Mouse (Mus musculus): ENCODE results near the gene Slc44a2. TPM values are rescaled to one million over a fixed set of nuclear protein-coding genes. Genes with fewer than 3 reads are reported as not detected.

Slc44a2 gene
- total and polyA plus RNA-seq, 3 experiments = 22.1 to 62.9 (median 36.5) TPM

- dilution Hi-C loops (cut with MboI; ENCODE audit: extremely low pct_ligation_motif_present, extremely low pct_unique_long_range_greater_than_20kb, low sequenced_read_pairs) = no loop called here
Observed at GRCm38 (mm10) chr9:21392646-21393175, 72.2 kb downstream of the Slc44a2 start.

GRCm38 (mm10) chr9:21395692-21396091, 75.2 kb downstream of the Slc44a2 start:
- Histone ChIP-seq H3K27me3 (replicated peaks) (no peaks in the 10 kb centered on the region), H3K4me2 (ENCODE audit: insufficient read depth, low read depth, poor library complexity, severe bottlenecking) (no peak overlapping the region), H3K4me3 (replicated peaks in 1 of 3; ENCODE audit: low read depth in 2 of 3, low read length in 2 of 3, poor library complexity in 1 of 3) (no peak overlapping the region), H3K9ac (ENCODE audit: insufficient read depth, low read depth) (no peak overlapping the region), H3K4me1 (ENCODE audit: control insufficient read depth in 1 of 2, insufficient read depth in 2 of 2) (no peaks in the 10 kb centered on the region), H3K27ac (ENCODE audit: insufficient read depth, low read depth) (no peak overlapping the region), H3K9me3 (replicated peaks; ENCODE audit: low read length) (no peaks in the 10 kb centered on the region), H3K79me2 (replicated peaks; ENCODE audit: control insufficient read depth, extremely low read depth, insufficient read depth, poor library complexity, severe bottlenecking) (no peaks in the 10 kb centered on the region; the same call in 1 of the 2 replicates), H3K36me3 (replicated peaks in 1 of 2; ENCODE audit: control insufficient read depth in 1 of 2, insufficient read depth in 1 of 2, low read length in 1 of 2) (peaks cover 84 to 98% of the 10 kb centered on the region in 2 experiments)
- dilution Hi-C loops (cut with MboI; ENCODE audit: extremely low pct_ligation_motif_present, extremely low pct_unique_long_range_greater_than_20kb, low sequenced_read_pairs) (no loop called here), in situ Hi-C loops (cut with MboI; ENCODE audit: low pct_ligation_motif_present, low pct_unique_long_range_greater_than_20kb, low sequenced_read_pairs) (no loop called here)
- DNase-seq (ENCODE audit: extremely low read depth) = no peak
- TF ChIP-seq KAT2A (IDR thresholded peaks at IDR 0.05; ENCODE audit: insufficient replicate concordance, low read length) = no peak
- no peak for TF ChIP-seq ZKSCAN1 (IDR thresholded peaks at IDR 0.05; ENCODE audit: borderline replicate concordance, low read depth, low read length)
- TF ChIP-seq POLR2A (IDR thresholded peaks at IDR 0.05; ENCODE audit: low read depth, low read length) = no peak
- no peak for TF ChIP-seq E2F4 (IDR thresholded peaks at IDR 0.05; ENCODE audit: insufficient replicate concordance, low read depth, low read length)
- TF ChIP-seq UBTF (IDR thresholded peaks at IDR 0.05; ENCODE audit: low read depth, low read length) = no peak
- TF ChIP-seq GABPA (IDR thresholded peaks at IDR 0.05; ENCODE audit: insufficient replicate concordance, low read depth, low read length) = no peak
- TF ChIP-seq PAX5 (IDR thresholded peaks at IDR 0.05; ENCODE audit: low read length) = no peak
- no peak for TF ChIP-seq IRF4 (IDR thresholded peaks at IDR 0.05; ENCODE audit: low read depth, low read length)
- TF ChIP-seq ELF1 (IDR thresholded peaks at IDR 0.05; ENCODE audit: low read depth, low read length) = no peak
- TF ChIP-seq JUN (IDR thresholded peaks at IDR 0.05; ENCODE audit: insufficient read depth, low read depth, low read length) = no peak
- TF ChIP-seq MYC (IDR thresholded peaks at IDR 0.05; ENCODE audit: low read depth, low read length) = no peak

More at GRCm38 (mm10) chr9:21392646-21393175, 72.2 kb downstream of the Slc44a2 start:
- no peaks in the 10 kb centered on the region for H3K9me3 ChIP-seq (replicated peaks; ENCODE audit: low read length)
- peaks cover 12% of the 10 kb centered on the region; the same call in 1 of the 2 replicates for H3K79me2 ChIP-seq (replicated peaks; ENCODE audit: control insufficient read depth, extremely low read depth, insufficient read depth, poor library complexity, severe bottlenecking)
- H3K27me3 ChIP-seq (replicated peaks) = no peaks in the 10 kb centered on the region
- TF ChIP-seq ETS1 (conservative IDR thresholded peaks at IDR 0.05; ENCODE audit: low read depth, low read length) (no peak), MYC (IDR thresholded peaks at IDR 0.05; ENCODE audit: low read depth, low read length) (no peak), TBP (conservative IDR thresholded peaks at IDR 0.05; ENCODE audit: low read depth, low read length) (no peak), JUND (conservative IDR thresholded peaks at IDR 0.05; ENCODE audit: low read depth, low read length) (no peak), IRF4 (IDR thresholded peaks at IDR 0.05; ENCODE audit: low read depth, low read length) (no peak), E2F4 (IDR thresholded peaks at IDR 0.05; ENCODE audit: insufficient replicate concordance, low read depth, low read length) (no peak), CTCF (conservative IDR thresholded peaks at IDR 0.05 in 1 of 2, IDR thresholded peaks at IDR 0.05 in 1 of 2; ENCODE audit: low read depth in 2 of 2, low read length in 2 of 2) (no peak), KAT2A (IDR thresholded peaks at IDR 0.05; ENCODE audit: insufficient replicate concordance, low read length) (no peak), USF1 (IDR thresholded peaks at IDR 0.05; ENCODE audit: low read depth, low read length) (no peak), RCOR1 (conservative IDR thresholded peaks at IDR 0.05; ENCODE audit: low read depth, low read length) (no peak), MXI1 (IDR thresholded peaks at IDR 0.05; ENCODE audit: low read depth, low read length) (no peak), SIN3A (IDR thresholded peaks at IDR 0.05; ENCODE audit: low read length) (no peak), BHLHE40 (IDR thresholded peaks at IDR 0.05; ENCODE audit: low read depth, low read length) (no peak), POLR2AphosphoS2 (IDR thresholded peaks at IDR 0.05; ENCODE audit: low read depth, low read length) (no peak), MAX (IDR thresholded peaks at IDR 0.05; ENCODE audit: low read length) (no peak), POLR2A (IDR thresholded peaks at IDR 0.05; ENCODE audit: low read depth, low read length) (no peak)
- no peak overlapping the region for H3K4me3 ChIP-seq (replicated peaks in 1 of 3; ENCODE audit: low read depth in 2 of 3, low read length in 2 of 3, poor library complexity in 1 of 3)
- H3K27ac ChIP-seq (ENCODE audit: insufficient read depth, low read depth) = no peak overlapping the region
- H3K9ac ChIP-seq (ENCODE audit: insufficient read depth, low read depth) = no peak overlapping the region
- H3K36me3 ChIP-seq (replicated peaks in 1 of 2; ENCODE audit: control insufficient read depth in 1 of 2, insufficient read depth in 1 of 2, low read length in 1 of 2) = peaks cover 87 to 95% of the 10 kb centered on the region in 2 experiments
- DNase-seq (ENCODE audit: extremely low read depth) = no peak
- no peak overlapping the region for H3K4me2 ChIP-seq (ENCODE audit: insufficient read depth, low read depth, poor library complexity, severe bottlenecking)
- H3K4me1 ChIP-seq (ENCODE audit: control insufficient read depth in 1 of 2, insufficient read depth in 2 of 2) = no peaks in the 10 kb centered on the region
- in situ Hi-C loops (cut with MboI; ENCODE audit: low pct_ligation_motif_present, low pct_unique_long_range_greater_than_20kb, low sequenced_read_pairs) = no loop called here

Measured in CH12.LX (cell line).